Mouse (Mus musculus): ENCODE measurements around the gene Fndc1. TPM values are rescaled to one million over a fixed set of nuclear protein-coding genes. Genes with fewer than 3 reads are reported as not detected.
A peak's percentile ranks its signal among the peaks of the same experiment; 100 is the strongest.

Fndc1 gene
- polyA plus RNA-seq, 1 experiment from 2014 or later, result 0.76 TPM

DNA sequence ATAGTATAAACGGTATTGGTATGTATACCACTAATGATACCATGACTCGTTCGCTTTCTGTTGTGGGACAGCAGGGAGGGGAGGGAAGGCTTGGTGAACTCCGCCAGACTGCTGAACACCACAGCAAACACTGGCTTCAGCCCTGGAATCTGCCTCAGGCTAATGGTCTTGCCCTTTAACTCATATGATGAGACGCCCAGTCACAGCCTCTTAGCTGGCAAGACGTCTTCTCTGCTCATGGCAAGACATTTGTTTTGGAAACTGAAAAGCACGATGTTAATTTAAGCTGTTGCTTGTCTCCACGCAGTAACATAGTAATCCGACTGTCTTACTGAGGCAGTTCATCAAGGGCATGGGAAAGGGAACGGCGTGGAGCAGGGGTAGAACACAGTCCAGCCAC, 72.1 kb downstream of the Fndc1 start:
- WGBS, result 87% methylated on average over 11 of the region's 11 CpGs

DNA sequence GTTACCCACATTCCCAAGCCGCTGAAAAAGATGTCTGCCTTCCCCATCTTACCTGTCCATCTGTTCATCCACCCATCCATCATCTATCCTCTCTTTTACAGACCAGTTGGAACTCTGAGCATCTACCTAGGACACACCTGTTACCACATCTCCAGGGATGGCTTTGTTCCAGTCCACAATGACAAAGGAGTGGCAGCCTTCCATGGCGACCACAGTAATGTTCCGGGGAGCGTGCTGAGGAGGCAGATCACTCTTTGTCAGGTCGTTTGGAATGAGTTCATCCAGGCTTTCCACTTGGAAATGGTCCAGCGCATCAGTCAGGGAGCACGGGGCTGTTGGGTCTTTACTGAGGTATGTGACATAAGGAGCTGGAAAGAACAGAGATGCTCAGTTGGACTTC, 73.7 kb downstream of the Fndc1 start:
- Histone ChIP-seq H3K27ac (replicated peaks; ENCODE audit: low read depth, low read length) (no peak overlapping the region), H3K4me3 (ENCODE audit: low read depth, low read length) (no peak overlapping the region), H3K36me3 (ENCODE audit: control insufficient read depth, insufficient read depth, low read length) (no peaks in the 10 kb centered on the region), H3K27me3 (ENCODE audit: control insufficient read depth, insufficient read depth, low read length) (no peaks in the 10 kb centered on the region), H3K4me1 (ENCODE audit: control insufficient read depth, insufficient read depth, low read length) (no peaks in the 10 kb centered on the region), H3K9ac (ENCODE audit: low read length) (no peak overlapping the region), H3K4me2 (ENCODE audit: low read depth, severe bottlenecking) (no peak overlapping the region), H3K9me3 (ENCODE audit: control insufficient read depth, low read length) (no peaks in the 10 kb centered on the region)
- ATAC-seq (ENCODE audit: insufficient number of reproducible peaks, low FRiP score, low TSS enrichment, low read depth), result no peak
- DNase-seq (ENCODE audit: low spot score), result no peak
- 83% methylated on average over 7 of the region's 7 CpGs for WGBS

More for the DNA sequence above, 72.1 kb downstream of the Fndc1 start:
- H3K4me1 ChIP-seq (ENCODE audit: control insufficient read depth, insufficient read depth, low read length), result no peaks in the 10 kb centered on the region
- H3K36me3 ChIP-seq (ENCODE audit: control insufficient read depth, insufficient read depth, low read length), result no peaks in the 10 kb centered on the region
- no peak overlapping the region for H3K27ac ChIP-seq (replicated peaks; ENCODE audit: low read depth, low read length)
- DNase-seq (ENCODE audit: low spot score) (no peak), ATAC-seq (ENCODE audit: insufficient number of reproducible peaks, low FRiP score, low TSS enrichment, low read depth) (no peak)
- H3K4me2 ChIP-seq (ENCODE audit: low read depth, severe bottlenecking), result no peak overlapping the region
- no peak overlapping the region for H3K4me3 ChIP-seq (ENCODE audit: low read depth, low read length)
- H3K9ac ChIP-seq (ENCODE audit: low read length), result no peak overlapping the region
- H3K27me3 ChIP-seq (ENCODE audit: control insufficient read depth, insufficient read depth, low read length), result no peaks in the 10 kb centered on the region
- H3K9me3 ChIP-seq (ENCODE audit: control insufficient read depth, low read length), result no peaks in the 10 kb centered on the region

DNA sequence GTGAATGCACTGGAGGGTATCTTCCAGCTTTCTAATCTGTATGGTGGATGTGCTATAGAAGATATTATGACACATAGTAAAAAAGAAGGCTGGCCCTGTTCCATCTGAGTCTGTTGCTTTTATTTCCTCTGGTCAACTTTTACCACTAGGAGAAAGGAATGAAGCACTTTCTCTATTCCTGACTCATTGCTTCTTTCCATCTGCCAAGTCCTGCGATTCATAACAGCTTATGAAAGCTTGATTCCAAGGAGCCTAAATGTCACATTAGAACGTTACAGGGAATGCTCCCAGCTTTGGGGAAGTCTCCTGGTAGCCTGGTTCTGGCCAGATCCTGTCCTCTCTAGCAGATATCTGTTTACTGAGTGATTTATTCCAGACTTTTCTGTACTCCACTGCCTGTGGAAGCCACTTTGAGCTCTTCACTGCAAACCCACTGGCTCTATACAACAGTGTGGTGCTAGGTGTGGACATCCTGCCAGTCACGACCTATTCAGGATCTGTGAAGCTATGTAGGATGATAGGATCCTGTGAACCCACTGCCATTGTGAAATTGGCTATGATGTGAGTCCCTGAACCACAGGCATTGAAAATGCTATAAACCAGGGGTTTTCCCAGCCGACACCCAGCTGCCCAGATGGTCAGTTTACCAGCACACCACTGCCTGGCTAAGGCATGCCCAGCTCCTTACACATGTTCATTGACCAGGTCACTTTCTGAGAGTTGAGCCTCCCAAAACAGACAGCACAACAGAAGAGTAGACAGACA, 77.9 kb downstream of the Fndc1 start:
- H3K4me1 ChIP-seq (ENCODE audit: control insufficient read depth, insufficient read depth, low read length), result no peaks in the 10 kb centered on the region
- H3K4me3 ChIP-seq (ENCODE audit: low read depth, low read length), result no peak overlapping the region
- no peaks in the 10 kb centered on the region for H3K27me3 ChIP-seq (ENCODE audit: control insufficient read depth, insufficient read depth, low read length)
- no peaks in the 10 kb centered on the region for H3K36me3 ChIP-seq (ENCODE audit: control insufficient read depth, insufficient read depth, low read length)
- H3K27ac ChIP-seq (replicated peaks; ENCODE audit: low read depth, low read length), result no peak overlapping the region
- DNase-seq (ENCODE audit: low spot score) (no peak), ATAC-seq (ENCODE audit: insufficient number of reproducible peaks, low FRiP score, low TSS enrichment, low read depth) (no peak)
- no peak overlapping the region for H3K4me2 ChIP-seq (ENCODE audit: low read depth, severe bottlenecking)
- H3K9me3 ChIP-seq (ENCODE audit: control insufficient read depth, low read length), result no peaks in the 10 kb centered on the region
- no peak overlapping the region for H3K9ac ChIP-seq (ENCODE audit: low read length)
- WGBS, result 82% methylated on average over 4 of the region's 4 CpGs

DNA sequence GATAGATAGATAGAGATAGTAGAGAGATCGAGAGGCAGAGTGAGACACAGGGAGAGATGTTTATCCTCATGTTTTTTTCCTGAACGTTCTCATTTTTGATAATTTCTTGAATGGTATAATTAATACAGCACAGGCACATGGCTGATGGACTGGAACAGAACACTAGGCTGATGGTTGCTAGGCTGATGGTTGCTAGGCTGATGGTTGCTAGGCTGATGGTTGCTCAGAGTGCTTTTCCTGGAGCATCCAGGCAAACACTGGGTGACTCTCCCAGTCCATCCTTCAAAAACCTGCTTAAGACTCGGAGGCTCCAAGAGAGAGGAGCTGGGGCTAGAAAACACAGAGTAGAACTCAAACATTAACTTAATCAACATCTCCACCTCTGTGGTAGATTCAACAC, 80.3 kb downstream of the Fndc1 start:
- no peak for ATAC-seq (ENCODE audit: insufficient number of reproducible peaks, low FRiP score, low TSS enrichment, low read depth)
- Histone ChIP-seq H3K27me3 (ENCODE audit: control insufficient read depth, insufficient read depth, low read length) (no peaks in the 10 kb centered on the region), H3K4me2 (ENCODE audit: low read depth, severe bottlenecking) (no peak overlapping the region), H3K36me3 (ENCODE audit: control insufficient read depth, insufficient read depth, low read length) (no peaks in the 10 kb centered on the region), H3K4me3 (ENCODE audit: low read depth, low read length) (no peak overlapping the region), H3K9me3 (ENCODE audit: control insufficient read depth, low read length) (no peaks in the 10 kb centered on the region), H3K4me1 (ENCODE audit: control insufficient read depth, insufficient read depth, low read length) (no peaks in the 10 kb centered on the region), H3K9ac (ENCODE audit: low read length) (no peak overlapping the region), H3K27ac (replicated peaks; ENCODE audit: low read depth, low read length) (no peak overlapping the region)
- no peak for DNase-seq (ENCODE audit: low spot score)
- whole genome bisulfite sequencing, result 87% methylated on average over 3 of the region's 3 CpGs

DNA sequence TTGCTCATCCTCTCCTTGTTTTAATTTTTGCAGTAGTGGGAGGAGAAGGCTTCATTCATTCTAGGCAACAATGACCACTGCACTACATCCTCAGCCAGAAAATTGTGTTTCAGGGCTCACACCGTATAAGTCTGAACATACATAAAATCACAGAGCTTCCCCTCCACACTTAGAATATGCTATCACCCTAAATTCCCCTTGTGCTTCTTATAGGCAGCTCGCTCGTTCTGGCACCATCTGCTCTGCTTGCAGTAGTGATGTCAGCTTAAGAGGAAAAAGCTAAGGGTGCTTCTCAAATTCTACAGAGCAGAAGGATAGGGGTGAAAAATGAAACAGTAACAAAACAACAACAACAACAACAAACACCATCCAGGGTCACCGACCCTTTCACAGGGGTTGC, 82.1 kb downstream of the Fndc1 start:
- Histone ChIP-seq H3K9ac (ENCODE audit: low read length) (no peak overlapping the region), H3K4me2 (ENCODE audit: low read depth, severe bottlenecking) (no peak overlapping the region), H3K4me3 (ENCODE audit: low read depth, low read length) (no peak overlapping the region), H3K4me1 (ENCODE audit: control insufficient read depth, insufficient read depth, low read length) (no peaks in the 10 kb centered on the region), H3K36me3 (ENCODE audit: control insufficient read depth, insufficient read depth, low read length) (no peaks in the 10 kb centered on the region), H3K27ac (replicated peaks; ENCODE audit: low read depth, low read length) (no peak overlapping the region), H3K9me3 (ENCODE audit: control insufficient read depth, low read length) (no peaks in the 10 kb centered on the region), H3K27me3 (ENCODE audit: control insufficient read depth, insufficient read depth, low read length) (no peaks in the 10 kb centered on the region)
- DNase-seq (ENCODE audit: low spot score) (no peak), ATAC-seq (ENCODE audit: insufficient number of reproducible peaks, low FRiP score, low TSS enrichment, low read depth) (no peak)
- WGBS, result 81% methylated on average over 4 of the region's 4 CpGs

DNA sequence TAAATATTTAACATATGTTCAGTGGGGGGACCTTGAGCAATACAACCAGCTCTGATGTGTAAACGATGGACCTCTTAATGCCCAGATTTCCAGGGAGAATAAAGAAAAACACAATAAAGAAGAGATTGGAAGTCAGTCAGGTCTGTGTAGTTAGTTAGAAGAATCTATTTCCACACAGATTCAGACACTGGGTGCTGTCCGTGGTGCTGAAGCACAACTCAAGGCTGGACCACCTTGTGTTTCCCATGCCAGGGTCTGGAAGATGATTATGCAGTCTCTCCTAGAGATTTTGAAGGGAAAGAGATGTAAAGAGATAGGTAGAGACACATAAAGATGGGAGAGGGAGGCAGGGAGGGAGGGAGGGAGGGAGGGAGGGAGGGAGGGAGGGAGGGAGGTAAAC, 86.1 kb downstream of the Fndc1 start:
- peak; percentile 90 for DNase-seq (ENCODE audit: low spot score)
- Histone ChIP-seq H3K4me3 (ENCODE audit: low read depth, low read length) (no peak overlapping the region), H3K9ac (ENCODE audit: low read length) (no peak overlapping the region), H3K4me1 (ENCODE audit: control insufficient read depth, insufficient read depth, low read length) (no peaks in the 10 kb centered on the region), H3K4me2 (ENCODE audit: low read depth, severe bottlenecking) (no peak overlapping the region), H3K9me3 (ENCODE audit: control insufficient read depth, low read length) (no peaks in the 10 kb centered on the region), H3K36me3 (ENCODE audit: control insufficient read depth, insufficient read depth, low read length) (no peaks in the 10 kb centered on the region), H3K27ac (replicated peaks; ENCODE audit: low read depth, low read length) (no peak overlapping the region), H3K27me3 (ENCODE audit: control insufficient read depth, insufficient read depth, low read length) (no peaks in the 10 kb centered on the region)
- ATAC-seq (ENCODE audit: insufficient number of reproducible peaks, low FRiP score, low TSS enrichment, low read depth), result no peak
- 23% methylated on average over 2 of the region's 2 CpGs for WGBS

DNA sequence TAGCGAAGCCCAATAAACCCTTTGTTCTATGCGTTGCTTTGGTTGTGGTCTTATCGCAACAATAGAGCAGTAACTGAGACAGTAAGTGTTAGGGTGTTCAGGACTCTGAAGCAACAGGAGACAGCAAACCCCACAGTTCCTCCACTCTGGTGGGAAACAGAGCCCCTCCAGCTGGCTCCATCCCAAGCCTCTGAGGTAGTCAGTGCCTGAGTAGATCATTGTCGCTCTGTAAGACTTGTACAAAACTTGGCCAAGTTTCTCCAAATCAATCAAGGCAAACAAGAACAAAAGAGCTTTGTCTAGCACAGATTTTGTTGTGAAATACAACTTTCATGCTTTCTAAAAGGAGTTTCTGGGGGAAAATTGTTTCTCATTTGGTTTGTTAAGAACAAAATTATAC, 104.1 kb downstream of the Fndc1 start:
- Histone ChIP-seq H3K9ac (ENCODE audit: low read length) (no peak overlapping the region), H3K27me3 (ENCODE audit: control insufficient read depth, insufficient read depth, low read length) (no peaks in the 10 kb centered on the region), H3K4me1 (ENCODE audit: control insufficient read depth, insufficient read depth, low read length) (no peaks in the 10 kb centered on the region), H3K4me3 (ENCODE audit: low read depth, low read length) (no peak overlapping the region), H3K36me3 (ENCODE audit: control insufficient read depth, insufficient read depth, low read length) (no peaks in the 10 kb centered on the region), H3K9me3 (ENCODE audit: control insufficient read depth, low read length) (no peaks in the 10 kb centered on the region), H3K27ac (replicated peaks; ENCODE audit: low read depth, low read length) (no peak overlapping the region), H3K4me2 (ENCODE audit: low read depth, severe bottlenecking) (no peak overlapping the region)
- ATAC-seq (ENCODE audit: insufficient number of reproducible peaks, low FRiP score, low TSS enrichment, low read depth), result no peak
- DNase-seq (ENCODE audit: low spot score), result no peak
- 90% methylated on average over 4 of the region's 4 CpGs for whole genome bisulfite sequencing

DNA sequence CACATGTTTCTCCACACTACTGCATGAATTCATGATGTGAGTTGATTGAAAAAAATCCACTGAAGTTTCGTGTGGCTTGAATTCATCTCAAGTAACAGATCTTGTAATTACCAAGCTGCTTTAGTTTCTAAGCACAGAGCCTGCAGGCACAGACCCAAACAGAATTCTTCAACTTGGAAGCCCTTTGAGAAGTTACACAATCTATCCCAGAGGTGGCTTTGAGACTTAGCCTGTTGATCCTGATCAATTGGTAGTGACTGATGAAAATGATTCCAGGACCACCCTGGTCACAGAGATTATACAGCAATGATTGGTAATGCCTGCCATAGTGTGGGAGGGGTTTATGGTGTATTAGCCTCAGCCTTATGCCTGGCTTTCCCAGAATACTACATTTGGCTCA, 108.2 kb downstream of the Fndc1 start:
- H3K4me3 ChIP-seq (ENCODE audit: low read depth, low read length), result no peak overlapping the region
- H3K36me3 ChIP-seq (ENCODE audit: control insufficient read depth, insufficient read depth, low read length), result no peaks in the 10 kb centered on the region
- H3K9me3 ChIP-seq (ENCODE audit: control insufficient read depth, low read length), result no peaks in the 10 kb centered on the region
- no peaks in the 10 kb centered on the region for H3K27me3 ChIP-seq (ENCODE audit: control insufficient read depth, insufficient read depth, low read length)
- DNase-seq (ENCODE audit: low spot score), result no peak
- H3K9ac ChIP-seq (ENCODE audit: low read length), result no peak overlapping the region
- no peak for ATAC-seq (ENCODE audit: insufficient number of reproducible peaks, low FRiP score, low TSS enrichment, low read depth)
- H3K4me1 ChIP-seq (ENCODE audit: control insufficient read depth, insufficient read depth, low read length), result no peaks in the 10 kb centered on the region
- 63% methylated on average over 1 of the region's 1 CpGs for WGBS
- H3K4me2 ChIP-seq (ENCODE audit: low read depth, severe bottlenecking), result no peak overlapping the region
- no peak overlapping the region for H3K27ac ChIP-seq (replicated peaks; ENCODE audit: low read depth, low read length)

DNA sequence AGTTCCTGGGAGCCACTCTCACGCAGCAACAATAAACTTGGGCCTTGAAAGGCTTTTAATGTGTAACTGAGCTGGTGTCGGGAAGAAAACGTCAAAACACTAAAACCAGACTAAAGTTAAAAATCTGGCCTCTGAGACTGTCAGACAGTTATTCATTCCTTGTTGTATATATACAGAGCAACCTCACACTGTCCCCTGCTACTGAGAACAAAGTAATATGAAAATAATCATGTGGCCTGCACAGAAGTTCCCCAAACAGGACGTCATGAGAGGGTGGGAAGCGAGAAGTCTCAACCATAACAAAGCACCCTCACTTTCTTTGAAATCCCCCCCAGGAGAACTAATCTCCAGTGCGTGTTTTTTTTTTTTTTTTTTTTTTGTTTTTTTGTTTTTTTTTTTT, 109.2 kb downstream of the Fndc1 start:
- Histone ChIP-seq H3K4me3 (ENCODE audit: low read depth, low read length) (no peak overlapping the region), H3K36me3 (ENCODE audit: control insufficient read depth, insufficient read depth, low read length) (no peaks in the 10 kb centered on the region), H3K9me3 (ENCODE audit: control insufficient read depth, low read length) (no peaks in the 10 kb centered on the region), H3K4me2 (ENCODE audit: low read depth, severe bottlenecking) (no peak overlapping the region), H3K4me1 (ENCODE audit: control insufficient read depth, insufficient read depth, low read length) (no peaks in the 10 kb centered on the region), H3K27me3 (ENCODE audit: control insufficient read depth, insufficient read depth, low read length) (no peaks in the 10 kb centered on the region), H3K27ac (replicated peaks; ENCODE audit: low read depth, low read length) (no peak overlapping the region), H3K9ac (ENCODE audit: low read length) (no peak overlapping the region)
- 83% methylated on average over 6 of the region's 6 CpGs for WGBS
- ATAC-seq (ENCODE audit: insufficient number of reproducible peaks, low FRiP score, low TSS enrichment, low read depth), result no peak
- no peak for DNase-seq (ENCODE audit: low spot score)

Data from limb, embryonic 11.5 days (tissue).